In the genomic region with DNA sequence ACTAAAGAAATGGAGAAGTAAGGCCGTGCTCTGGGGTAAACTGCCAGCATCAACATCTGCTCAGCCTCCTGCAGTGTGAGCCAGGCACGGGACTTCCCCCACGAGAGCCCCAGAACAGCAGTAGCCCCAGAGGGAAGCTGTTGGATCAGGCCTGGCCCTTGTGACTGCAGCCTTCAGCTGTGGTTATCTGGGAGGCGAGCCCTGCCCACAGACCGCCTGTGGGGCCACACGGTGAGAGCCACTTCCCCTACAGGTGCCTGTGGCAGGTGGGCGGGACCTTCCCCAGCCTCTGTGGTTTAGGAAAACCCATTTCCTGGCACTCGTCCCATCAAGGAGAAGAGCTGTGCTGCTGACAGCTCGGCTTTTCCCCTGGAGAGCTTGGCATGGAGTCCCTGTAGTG, we compare ENCODE assay signal across 8 mouse cellular contexts. TPM values are rescaled to one million over a fixed set of nuclear protein-coding genes. Genes with fewer than 3 reads are reported as not detected.
A peak's percentile ranks its signal among the peaks of the same experiment; 100 is the strongest.
DNase-seq lines count a peak whose midpoint lies in the region; ATAC-seq and TF ChIP-seq lines count a peak whose summit lies in the region.

No protein-coding gene starts in this region.

- peak overlapping the region; percentile 7; the same call in 1 of the 2 replicates for H3K4me2 ChIP-seq in stomach, embryonic 15.5 days

- no peak overlapping the region for H3K9ac ChIP-seq in stomach, embryonic 15.5 days

- peaks cover 31% of the 10 kb centered on the region for H3K4me1 ChIP-seq in heart, embryonic 10.5 days
- H3K4me1 ChIP-seq in stomach, embryonic 15.5 days = peaks cover 30% of the 10 kb centered on the region

- peak in 1 of 2 experiments; percentile 41 for DNase-seq in left cerebral cortex, adult 2 months (ENCODE audit: extremely low spot score in 1 of 2, low spot score in 2 of 2)
- no peak for DNase-seq in left cerebral cortex, adult 8-10 months (ENCODE audit: low spot score in 2 of 2)
- DNase-seq in heart, embryonic 10.5 days (ENCODE audit: low spot score) = no peak
- peak; percentile 55 for DNase-seq in kidney, postnatal 10 days
- DNase-seq in cerebellum, adult 11 months = no peak

- intact Hi-C loops in left cerebral cortex, adult 2 months (cut with DNase I) = no loop called here

- ATAC-seq in activated CD4-positive, CD25-positive, alpha-beta regulatory T cell, adult 4 months = peak; percentile 71
- peak; percentile 72 for ATAC-seq in stomach, embryonic 15.5 days (ENCODE audit: insufficient read depth, low FRiP score, low read depth)

- peak overlapping the region; percentile 41; the same call in 1 of the 2 replicates for H3K27ac ChIP-seq in left cerebral cortex, adult 2 months
- peak overlapping the region; percentile 37; the same call in 1 of the 2 replicates for H3K27ac ChIP-seq in heart, embryonic 10.5 days
- peak overlapping the region; percentile 98 for H3K27ac ChIP-seq in macrophage
- H3K27ac ChIP-seq in stomach, embryonic 15.5 days = peak overlapping the region; percentile 85

- H3K79me2 ChIP-seq in macrophage (ENCODE audit: inconsistent target) = peaks cover 16% of the 10 kb centered on the region

- H3K9me3 ChIP-seq in heart, embryonic 10.5 days = 0 out of 2 replicates have a peak, but pooled peaks cover 4% of the 10 kb centered on the region
- no peaks in the 10 kb centered on the region for H3K9me3 ChIP-seq in stomach, embryonic 15.5 days

- H3K27me3 ChIP-seq in heart, embryonic 10.5 days (ENCODE audit: insufficient read depth, poor library complexity, severe bottlenecking) = no peaks in the 10 kb centered on the region
- H3K27me3 ChIP-seq in stomach, embryonic 15.5 days (replicated peaks) = no peaks in the 10 kb centered on the region

- H3K36me3 ChIP-seq in heart, embryonic 10.5 days = peaks cover 22% of the 10 kb centered on the region
- H3K36me3 ChIP-seq in macrophage (ENCODE audit: inconsistent target) = peaks cover 18% of the 10 kb centered on the region
- H3K36me3 ChIP-seq in stomach, embryonic 15.5 days = peaks cover 13% of the 10 kb centered on the region

- 11% methylated on average over 9 of the region's 9 CpGs for WGBS in heart, embryonic 10.5 days
- WGBS in macrophage (ENCODE audit: missing documents) = 1% methylated on average over 9 of the region's 9 CpGs
- 7% methylated on average over 8 of the region's 9 CpGs for WGBS in stomach, embryonic 15.5 days

- no peak for TF ChIP-seq CTCF in left cerebral cortex, adult 2 months (IDR thresholded peaks at IDR 0.05)

- no peak overlapping the region for H3K4me3 ChIP-seq in left cerebral cortex, adult 2 months
- no peak overlapping the region for H3K4me3 ChIP-seq in heart, embryonic 10.5 days
- no peak overlapping the region for H3K4me3 ChIP-seq in macrophage (ENCODE audit: inconsistent target)
- H3K4me3 ChIP-seq in stomach, embryonic 15.5 days (replicated peaks) = no peak overlapping the region

RNA-seq across cellular contexts. Expression of gene Atp13a2, which starts 3.2 kb away (rescaled TPM):
- 100 to 1,000 TPM; 150 to 155 TPM for total RNA-seq in left cerebral cortex, adult 2 months (2021)
- total RNA-seq in left cerebral cortex, adult 8-10 months (2022) = 100 to 1,000 TPM; 141 to 156 (median 150) TPM
- polyA plus RNA-seq in activated CD4-positive, CD25-positive, alpha-beta regulatory T cell, adult 4 months (2017; shearing (Covaris generic)) = 1 to 10 TPM; 5.6 to 7.5 TPM
- 34.9 and 37.8 TPM in 2 replicates for polyA plus RNA-seq in heart, embryonic 10.5 days (2016; fragmentation: Nextera tagmentation; extraction: Ambion mirVana)
- 1,000 to 10,000 TPM in 2 of 26 experiments, 100 to 1,000 TPM in 22, 10 to 100 TPM in 2; 80.1 to 1,178 (median 596) TPM for total RNA-seq in macrophage (2018; cell fraction: chromatin; rRNA removed)
- total RNA-seq in macrophage (2018; cell fraction: cytosol; rRNA removed) = 100 to 1,000 TPM; 198 to 483 (median 309) TPM
- 100 to 1,000 TPM in 25 of 26 experiments, 10 to 100 TPM in 1; 81.9 to 812 (median 459) TPM for total RNA-seq in macrophage (2018; cell fraction: nucleus; rRNA removed)
- 156 to 334 TPM (median 219 TPM) in 3 replicates for polyA plus RNA-seq in macrophage (2018)
- polyA plus RNA-seq in stomach, embryonic 15.5 days (2015; fragmentation: Nextera tagmentation; extraction: Ambion mirVana) = 42.7 and 45.9 TPM in 2 replicates

RNA-seq across cellular contexts. Expression of gene Sdhb, which starts 22.4 kb away (rescaled TPM):
- total RNA-seq in left cerebral cortex, adult 2 months (2021) = 100 to 1,000 TPM; 170 to 178 TPM
- total RNA-seq in left cerebral cortex, adult 8-10 months (2022) = 100 to 1,000 TPM; 186 to 203 (median 195) TPM
- polyA plus RNA-seq in activated CD4-positive, CD25-positive, alpha-beta regulatory T cell, adult 4 months (2017; shearing (Covaris generic)) = 100 to 1,000 TPM; 318 to 321 TPM
- 605 and 778 TPM in 2 replicates for polyA plus RNA-seq in heart, embryonic 10.5 days (2016; fragmentation: Nextera tagmentation; extraction: Ambion mirVana)
- total RNA-seq in macrophage (2018; cell fraction: chromatin; rRNA removed) = 100 to 1,000 TPM in 4 of 26 experiments, 10 to 100 TPM in 22; 15.8 to 124 (median 61.4) TPM
- total RNA-seq in macrophage (2018; cell fraction: cytosol; rRNA removed) = 100 to 1,000 TPM; 119 to 291 (median 183) TPM
- 100 to 1,000 TPM in 4 of 26 experiments, 10 to 100 TPM in 22; 28.6 to 130 (median 74.8) TPM for total RNA-seq in macrophage (2018; cell fraction: nucleus; rRNA removed)
- polyA plus RNA-seq in macrophage (2018) = 115 to 183 TPM (median 157 TPM) in 3 replicates
- polyA plus RNA-seq in stomach, embryonic 15.5 days (2015; fragmentation: Nextera tagmentation; extraction: Ambion mirVana) = 419 and 423 TPM in 2 replicates

RNA-seq across cellular contexts. Expression of gene Mfap2, which starts 26.8 kb away (rescaled TPM):
- total RNA-seq in left cerebral cortex, adult 2 months (2021) = 1 to 10 TPM; 4.8 to 4.9 TPM
- total RNA-seq in left cerebral cortex, adult 8-10 months (2022) = 1 to 10 TPM; 1.8 to 5.2 (median 3.3) TPM
- not detected for polyA plus RNA-seq in activated CD4-positive, CD25-positive, alpha-beta regulatory T cell, adult 4 months (2017; shearing (Covaris generic))
- polyA plus RNA-seq in heart, embryonic 10.5 days (2016; fragmentation: Nextera tagmentation; extraction: Ambion mirVana) = 159 and 233 TPM in 2 replicates
- 10 to 100 TPM in 1 of 26 experiments, 1 to 10 TPM in 4, under 1 TPM in 2, not detected in 19; 0.86 to 30.1 (median 1.1) TPM for total RNA-seq in macrophage (2018; cell fraction: chromatin; rRNA removed)
- under 1 TPM in 2 of 26 experiments, not detected in 24; 0.18 to 0.47 TPM for total RNA-seq in macrophage (2018; cell fraction: cytosol; rRNA removed)
- 1 to 10 TPM in 6 of 26 experiments, under 1 TPM in 5, not detected in 15; 0.50 to 3.5 (median 1.0) TPM for total RNA-seq in macrophage (2018; cell fraction: nucleus; rRNA removed)
- polyA plus RNA-seq in macrophage (2018) = not detected in 3 replicates
- polyA plus RNA-seq in stomach, embryonic 15.5 days (2015; fragmentation: Nextera tagmentation; extraction: Ambion mirVana) = 418 and 436 TPM in 2 replicates

Comparison
In these comparisons a context has a peak if more than half of its experiments do, and no peak if none do; other contexts are left out.
1. H3K27ac ChIP-seq: peak in every context shown above with its lines; median percentile 98 in macrophage; 85 in stomach, embryonic 15.5 days; 41 in left cerebral cortex, adult 2 months; 37 in heart, embryonic 10.5 days.
2. RNA of gene Mfap2, which starts 26.8 kb away (polyA plus RNA-seq): 418 to 436 TPM in stomach, embryonic 15.5 days and 159 to 233 TPM in heart, embryonic 10.5 days; not detected in activated CD4-positive, CD25-positive, alpha-beta regulatory T cell, adult 4 months and not detected in macrophage; every median in the first group is over 100 times any median in the second.